Mouse (Mus musculus) monocyte, adult 5-6 weeks (primary cell): Measurements from ENCODE around the gene Vti1b. TPM values are rescaled to one million over a fixed set of nuclear protein-coding genes. Genes with fewer than 3 reads are reported as not detected.
"Not testable (repeated sequence)": the region's sequence is repeated elsewhere in the genome, so short reads cannot be mapped to it uniquely, and the experiment has no call there.

Experiments
- ATAC-seq: fragments of 153-309, 156-312 bp; replicated peaks from 2 replicates; pipeline ENCODE4 v1.8.0; 2017; ENCODE audit warnings: mild to moderate bottlenecking; ENCODE audit not compliant: low TSS enrichment, insufficient number of reproducible peaks, severe bottlenecking, poor library complexity, low FRiP score
- total RNA-seq: library from RNA; stranded (forward); fragments of 200-1000, 200-491, 200-594 nt; gene quantifications from 3 replicates; pipeline ENCODE4 v1.2.3, GENCODE M21; 2017

Vti1b gene
- total RNA-seq = 199 to 253 TPM (median 246 TPM) in 3 replicates

- ATAC-seq = peak; percentile 94
Observed at GRCm38 (mm10) chr12:79172019-79172941, at the start of gene Vti1b. Gene Vti1b, minus strand, starts transcription at chr12:79172667.

GRCm38 (mm10) chr12:79217511-79217910 lies 45.0 kb upstream of the Vti1b start:
- ATAC-seq = no peak

- no peak for ATAC-seq
Observed at GRCm38 (mm10) chr12:79211447-79211846, 39.0 kb upstream of the Vti1b start.

DNA sequence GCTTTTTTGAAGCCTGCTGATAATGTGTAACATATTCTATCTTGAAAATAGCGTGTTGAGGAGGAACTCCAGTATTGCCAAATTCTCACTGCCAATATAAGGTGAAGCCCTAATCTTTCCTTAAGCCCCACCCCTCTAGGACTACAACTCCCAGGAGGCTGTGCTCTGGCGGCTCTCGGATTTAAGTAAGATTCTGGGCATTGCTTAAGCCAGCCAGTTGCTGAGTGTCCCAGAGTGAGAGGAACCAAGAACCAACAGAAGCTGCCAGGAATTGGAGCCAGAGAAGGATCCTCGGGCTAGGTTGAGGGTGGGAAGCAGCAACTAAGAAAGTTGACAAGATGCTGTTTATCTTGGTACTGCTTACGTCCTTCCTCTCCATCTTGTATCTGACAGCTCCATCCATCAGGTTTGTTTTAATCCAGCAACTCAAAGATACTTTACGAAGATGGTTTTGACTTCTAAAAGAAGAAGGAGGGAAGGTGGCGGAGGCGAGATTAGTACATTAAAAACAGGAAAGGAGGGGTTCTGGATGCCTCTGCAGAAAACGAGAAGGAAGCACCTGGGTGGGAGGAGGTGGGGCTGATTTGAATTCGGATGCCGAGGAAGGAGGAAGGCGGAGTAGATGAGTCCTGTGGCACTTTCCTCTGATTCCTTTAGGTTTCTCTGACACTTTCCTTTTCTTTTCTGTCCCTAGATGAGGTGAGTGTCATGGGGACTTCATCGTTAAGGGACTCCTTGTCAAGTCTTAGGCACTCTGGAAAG lies 36.4 kb upstream of the Vti1b start, which contains the start of gene Rdh12:
Gene Rdh12, plus strand, starts transcription at position 212 of the 762 bp plus-strand sequence.
- peak; percentile 78 for ATAC-seq

GRCm38 (mm10) chr12:79201882-79202281 lies 29.4 kb upstream of the Vti1b start:
- ATAC-seq = no peak

DNA sequence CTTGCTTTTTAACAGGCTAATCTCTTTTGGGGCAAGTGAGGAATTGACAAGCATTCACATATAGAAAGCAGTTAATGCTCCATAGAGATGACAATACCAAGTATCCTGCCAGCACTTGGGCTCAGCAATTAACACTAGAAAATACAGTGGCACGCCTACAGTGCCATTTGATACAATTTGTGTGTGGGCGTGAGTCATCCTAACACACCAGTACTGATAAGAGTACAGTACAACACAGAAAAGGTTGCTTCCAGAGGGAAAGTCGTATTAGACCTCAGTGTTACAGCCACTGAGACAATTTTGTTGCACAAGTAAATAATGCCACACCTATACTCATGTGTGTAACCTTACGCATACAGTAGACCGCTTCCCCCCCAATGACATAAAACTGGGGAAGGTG lies 24.6 kb upstream of the Vti1b start:
- no peak for ATAC-seq

DNA sequence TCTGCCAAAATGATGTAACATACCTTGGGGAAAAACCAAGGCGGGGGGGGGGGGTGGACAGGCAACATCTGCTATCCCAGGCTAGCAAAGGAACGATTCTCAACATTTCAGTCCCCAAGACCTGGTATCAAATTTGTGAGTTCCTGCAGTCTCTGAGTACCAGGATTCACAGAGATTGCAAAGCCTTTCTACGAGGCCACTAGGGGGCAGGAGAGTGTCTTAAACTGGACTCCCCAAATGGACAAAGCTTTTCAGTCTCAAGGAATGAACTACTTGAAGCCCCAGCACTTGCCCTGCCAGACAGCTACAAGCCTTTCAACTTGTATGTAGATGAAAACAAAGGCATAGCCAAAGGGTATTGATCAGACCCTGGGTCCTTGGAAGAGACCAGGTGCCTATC lies 21.0 kb upstream of the Vti1b start:
- ATAC-seq = peak; percentile 58; the same call in 1 of the 2 replicates

DNA sequence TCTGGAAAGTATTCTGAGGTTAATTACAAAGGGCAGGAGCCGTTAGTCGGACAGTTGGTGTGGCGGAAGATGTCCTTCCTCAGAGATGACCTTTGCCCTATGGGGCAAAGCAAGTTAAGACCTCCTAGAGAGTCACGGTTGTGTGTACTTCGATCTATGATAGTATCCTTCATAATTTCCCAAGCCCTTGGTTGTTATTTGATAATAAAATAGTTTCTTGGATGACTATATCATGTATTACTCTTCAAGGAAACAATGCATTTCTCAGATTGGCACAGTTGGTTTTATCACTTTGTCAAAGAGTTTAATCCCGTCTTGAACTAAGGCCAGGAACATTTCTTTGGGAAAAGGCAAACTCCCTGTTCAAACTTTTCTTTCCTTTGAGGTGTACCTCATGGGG lies 19.7 kb upstream of the Vti1b start, which contains the start of gene Rdh11:
Gene Rdh11, minus strand, starts transcription at position 101 of the 400 bp plus-strand sequence.
- ATAC-seq = no peak

GRCm38 (mm10) chr12:79191701-79192100 lies 19.2 kb upstream of the Vti1b start:
- peak; percentile 94 for ATAC-seq

DNA sequence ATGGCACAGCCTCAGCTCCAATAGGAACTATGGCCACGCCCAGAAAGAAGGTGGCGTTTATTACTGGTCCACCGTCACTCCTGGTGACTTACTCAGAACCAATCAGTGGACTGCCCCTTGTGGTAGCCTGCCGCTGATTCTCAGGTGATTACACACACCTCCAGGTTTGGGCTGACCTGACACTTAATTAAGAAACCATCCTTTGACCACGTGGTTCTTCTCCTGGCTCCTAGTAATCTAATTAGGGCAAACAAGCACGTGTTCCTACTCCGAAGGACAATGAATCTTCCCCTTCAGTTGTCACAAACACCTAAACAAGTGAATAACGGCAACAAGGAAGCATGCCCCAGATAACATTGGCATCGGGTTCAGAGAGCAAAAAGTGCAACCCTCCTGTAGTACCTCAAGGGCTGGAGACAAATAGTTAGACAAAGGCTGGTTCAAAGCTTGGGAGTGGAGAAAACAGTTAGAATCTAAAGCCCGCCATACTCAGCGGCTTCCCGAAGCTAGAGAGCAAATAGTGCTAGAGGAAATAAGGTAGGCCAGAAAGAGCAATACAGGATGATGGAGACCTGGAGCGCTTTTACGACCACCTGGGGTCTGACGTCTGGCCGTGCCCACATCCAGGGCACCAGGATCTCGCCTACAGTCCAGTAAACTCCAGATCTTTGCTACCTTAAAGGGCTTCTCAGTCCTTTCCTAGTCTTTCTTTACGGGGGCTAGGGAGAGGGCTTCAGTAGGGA lies 18.6 kb upstream of the Vti1b start:
- ATAC-seq = peak; percentile 68

- not testable (repeated sequence) for ATAC-seq
Observed at GRCm38 (mm10) chr12:79185160-79185559, 12.7 kb upstream of the Vti1b start.

- no peak for ATAC-seq
Observed at GRCm38 (mm10) chr12:79175998-79176397, 3.5 kb upstream of the Vti1b start.

DNA sequence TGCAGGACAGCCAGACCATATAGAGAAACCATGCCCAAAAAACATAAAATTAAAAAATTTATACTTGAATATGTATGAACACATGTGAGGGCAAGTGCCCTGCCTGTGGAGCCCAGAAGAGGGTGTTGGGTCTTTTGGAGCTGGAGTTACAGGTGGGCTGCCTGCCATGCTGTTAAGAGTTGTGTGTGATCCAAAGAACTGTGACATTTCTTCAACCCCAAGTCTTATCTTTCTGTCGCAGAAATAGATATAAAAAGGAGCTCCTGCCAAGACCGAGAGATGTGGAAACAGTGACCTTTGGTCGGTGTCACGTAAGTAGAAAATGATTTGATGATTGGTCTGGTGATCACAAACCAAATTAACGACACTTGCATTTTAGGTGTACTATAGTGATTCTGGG lies 1.3 kb upstream of the Vti1b start:
- no peak for ATAC-seq

GRCm38 (mm10) chr12:79171269-79171995 lies 1.0 kb downstream of the Vti1b start:
- ATAC-seq = peak; percentile 11; the same call in 1 of the 2 replicates

- ATAC-seq = no peak
Observed at GRCm38 (mm10) chr12:79170421-79170820, 2.0 kb downstream of the Vti1b start.

- no peak for ATAC-seq
Observed at GRCm38 (mm10) chr12:79169173-79169572, 3.3 kb downstream of the Vti1b start.

- ATAC-seq = no peak
Observed at GRCm38 (mm10) chr12:79162876-79163275, 9.6 kb downstream of the Vti1b start.

- no peak for ATAC-seq
Observed at GRCm38 (mm10) chr12:79149653-79150052, 22.8 kb downstream of the Vti1b start.
